In the genomic region with DNA sequence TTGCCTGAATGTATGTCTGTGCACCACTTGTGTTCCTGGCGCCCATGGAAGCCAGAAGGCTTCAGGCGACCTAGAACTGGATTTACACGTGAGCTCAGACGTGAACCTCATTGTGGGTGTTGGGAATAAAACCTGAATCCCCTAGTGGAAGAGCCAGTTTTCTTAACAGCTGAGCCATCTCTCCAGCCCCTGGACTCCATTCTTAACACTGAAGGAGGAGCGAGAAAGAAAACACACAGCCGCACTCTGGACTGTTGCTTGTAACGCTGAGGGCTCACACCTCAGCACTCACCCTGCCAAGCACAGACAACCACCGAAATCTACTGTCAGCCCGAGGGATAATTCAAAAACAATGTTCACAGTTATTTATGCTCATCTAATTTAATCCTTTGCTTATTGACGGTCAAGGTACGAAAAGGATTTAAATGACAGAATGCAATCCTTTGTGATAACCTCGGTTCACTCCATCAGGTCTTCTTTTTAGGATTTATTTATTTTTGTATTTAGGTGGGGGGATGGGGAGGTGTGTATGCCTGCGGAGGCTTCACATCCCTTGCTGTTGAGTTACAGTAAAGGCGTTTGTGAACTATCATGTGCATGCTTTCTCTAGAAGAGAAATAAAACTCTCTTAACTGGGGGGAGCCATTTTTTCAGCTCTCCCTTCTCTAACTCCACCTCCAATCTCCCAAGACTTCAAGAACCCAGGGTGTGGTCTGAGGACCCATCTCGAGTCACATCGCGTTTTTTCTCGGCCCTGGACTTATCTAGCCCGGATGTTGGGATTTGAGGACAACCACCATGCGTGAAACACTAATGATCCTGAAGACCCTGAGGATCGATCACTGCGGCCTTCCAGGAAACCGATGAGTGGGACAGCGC, we compare ENCODE assay signal across 8 mouse cellular contexts. TPM values are rescaled to one million over a fixed set of nuclear protein-coding genes. Genes with fewer than 3 reads are reported as not detected.
DNase-seq lines count a peak whose midpoint lies in the region; ATAC-seq and TF ChIP-seq lines count a peak whose summit lies in the region.

A gene (plus strand): TSS at position 764 of the 879 bp plus-strand sequence.

- no peaks in the 10 kb centered on the region for H3K9me3 ChIP-seq in forebrain, embryonic 12.5 days
- H3K9me3 ChIP-seq in liver, embryonic 11.5 days (ENCODE audit: control insufficient read depth, low read length), result no peaks in the 10 kb centered on the region

- no peak for TF ChIP-seq CTCF in small intestine, adult 2 months (IDR thresholded peaks at IDR 0.05; ENCODE audit: extremely low read depth, insufficient read length, insufficient replicate concordance, low read depth, low read length)

- peaks cover 4% of the 10 kb centered on the region; the same call in 1 of the 2 replicates for H3K36me3 ChIP-seq in forebrain, embryonic 12.5 days (replicated peaks)
- no peaks in the 10 kb centered on the region for H3K36me3 ChIP-seq in liver, embryonic 11.5 days (ENCODE audit: control insufficient read depth, insufficient read depth, low read length)
- H3K36me3 ChIP-seq in small intestine, adult 2 months (ENCODE audit: control insufficient read depth, insufficient read depth, low read length), result 0 out of 2 replicates have a peak, but pooled peaks cover 2% of the 10 kb centered on the region

- no peak for DNase-seq in layer of hippocampus, adult 8-10 months (ENCODE audit: low spot score in 2 of 2)
- no peak for DNase-seq in layer of hippocampus, adult 11-12 months (ENCODE audit: low spot score)
- DNase-seq in liver, embryonic 11.5 days (ENCODE audit: low spot score), result no peak
- DNase-seq in frontal cortex, postnatal 14 days (ENCODE audit: low spot score in 2 of 2), result no peak

- peak; percentile 36; the same call in 1 of the 2 replicates for TF ChIP-seq POLR2A in small intestine, adult 2 months (IDR thresholded peaks at IDR 0.05; ENCODE audit: low read depth, low read length)

- H3K9ac ChIP-seq in forebrain, embryonic 12.5 days, result peak within 1 kb of the TSS; percentile 92
- peak within 1 kb of the TSS; percentile 95 for H3K9ac ChIP-seq in liver, embryonic 11.5 days (ENCODE audit: low read depth, low read length)

- peak; percentile 2 for ATAC-seq in activated CD4-positive, CD25-positive, alpha-beta regulatory T cell, adult 4 months
- ATAC-seq in forebrain, embryonic 12.5 days (ENCODE audit: low FRiP score), result peak; percentile 5; the same call in 1 of the 2 replicates
- ATAC-seq in hematopoietic stem cell, adult 5-6 weeks (replicated peaks in 1 of 2; ENCODE audit: insufficient read depth in 1 of 2, low FRiP score in 2 of 2, low TSS enrichment in 1 of 2, low read depth in 1 of 2, poor library complexity in 2 of 2, severe bottlenecking in 2 of 2), result peak; percentile 14 to 16; a peak in 3 of 4 replicates
- ATAC-seq in liver, embryonic 11.5 days (replicated peaks; ENCODE audit: low FRiP score), result no peak; the same call in 1 of the 2 replicates

- peak within 1 kb of the TSS; percentile 83 for H3K27ac ChIP-seq in forebrain, embryonic 12.5 days
- H3K27ac ChIP-seq in liver, embryonic 11.5 days (ENCODE audit: low read depth, low read length), result peak within 1 kb of the TSS; percentile 88
- H3K27ac ChIP-seq in small intestine, adult 2 months (ENCODE audit: insufficient read depth, low read depth, low read length), result peak within 1 kb of the TSS; percentile 68

- H3K4me1 ChIP-seq in forebrain, embryonic 12.5 days, result peaks cover 33% of the 10 kb centered on the region
- H3K4me1 ChIP-seq in liver, embryonic 11.5 days (replicated peaks; ENCODE audit: control insufficient read depth, insufficient read depth, low read length), result peaks cover 4% of the 10 kb centered on the region
- peaks cover 4% of the 10 kb centered on the region for H3K4me1 ChIP-seq in small intestine, adult 2 months (ENCODE audit: control insufficient read depth, insufficient read depth, insufficient read length, low read length)

- WGBS in forebrain, embryonic 12.5 days, result 8% methylated on average over 24 of the region's 24 CpGs
- 13% methylated on average over 24 of the region's 24 CpGs for WGBS in liver, embryonic 11.5 days
- 8% methylated on average over 24 of the region's 24 CpGs for WGBS in small intestine, adult 2 months

- no peaks in the 10 kb centered on the region for H3K27me3 ChIP-seq in forebrain, embryonic 12.5 days
- H3K27me3 ChIP-seq in liver, embryonic 11.5 days (replicated peaks; ENCODE audit: control insufficient read depth, insufficient read depth, low read length), result no peaks in the 10 kb centered on the region
- H3K27me3 ChIP-seq in small intestine, adult 2 months (ENCODE audit: control insufficient read depth, insufficient read depth, low read length), result no peaks in the 10 kb centered on the region

- peak within 1 kb of the TSS; percentile 70 for H3K4me2 ChIP-seq in forebrain, embryonic 12.5 days
- H3K4me2 ChIP-seq in liver, embryonic 11.5 days, result peak within 1 kb of the TSS; percentile 83

- peak within 1 kb of the TSS; percentile 93 for H3K4me3 ChIP-seq in forebrain, embryonic 12.5 days (replicated peaks)
- H3K4me3 ChIP-seq in liver, embryonic 11.5 days (ENCODE audit: low read depth, low read length), result peak within 1 kb of the TSS; percentile 77
- H3K4me3 ChIP-seq in small intestine, adult 2 months (ENCODE audit: low read depth, low read length), result peak within 1 kb of the TSS; percentile 73

RNA-seq across cellular contexts. Expression of the gene that starts here (rescaled TPM):
- total RNA-seq in layer of hippocampus, adult 8-10 months (2022), result 10 to 100 TPM; 32.4 to 46.3 (median 36.5) TPM
- polyA plus RNA-seq in activated CD4-positive, CD25-positive, alpha-beta regulatory T cell, adult 4 months (2017; shearing (Covaris generic)), result 10 to 100 TPM; 24.1 to 26.4 TPM
- 43.3 and 46.5 TPM in 2 replicates for polyA plus RNA-seq in forebrain, embryonic 12.5 days (2016; fragmentation: Nextera tagmentation; extraction: Ambion mirVana)
- total RNA-seq in hematopoietic stem cell, adult 5-6 weeks (2017), result 45.7 and 72.5 TPM in 2 replicates
- 56.5 and 59.8 TPM in 2 replicates for polyA plus RNA-seq in liver, embryonic 11.5 days (2014; fragmentation: Nextera tagmentation; extraction: Ambion mirVana)
- polyA plus RNA-seq in small intestine, adult 2 months (2012; rRNA removed), result 12.1 and 17.7 TPM in 2 replicates
